8 mouse cellular contexts compared by ENCODE assay signal in the genomic region with DNA sequence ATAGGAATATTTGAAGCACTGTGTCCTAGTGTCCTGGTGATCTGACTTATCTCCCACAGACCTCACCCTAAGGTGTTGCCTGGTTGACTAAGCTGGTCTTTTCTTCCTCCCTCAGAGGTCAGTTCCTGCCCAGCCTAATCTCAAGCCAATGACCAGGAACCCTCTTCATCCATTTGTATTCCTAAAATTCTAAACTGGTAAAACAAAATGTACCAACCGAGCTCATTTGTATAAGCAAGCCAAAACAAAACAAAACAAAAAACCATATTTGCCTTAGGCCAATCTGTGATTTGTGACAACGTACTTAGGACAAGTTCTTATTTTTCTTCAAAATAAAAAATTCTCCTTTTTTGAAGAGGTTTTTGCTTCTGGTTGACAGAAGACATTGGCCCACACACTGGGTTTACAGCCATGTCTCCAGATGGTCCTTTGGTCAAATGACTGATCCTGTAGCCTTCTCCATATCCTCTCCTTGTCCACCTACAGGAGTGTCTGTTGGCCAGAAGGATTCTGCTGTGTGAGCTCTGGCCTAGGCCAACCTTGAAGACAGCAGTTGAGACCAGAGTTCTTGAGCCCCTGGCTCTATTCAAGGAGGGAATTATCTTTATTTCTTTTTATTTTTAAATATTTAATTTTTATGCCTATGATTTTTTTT. TPM values are rescaled to one million over a fixed set of nuclear protein-coding genes. Genes with fewer than 3 reads are reported as not detected.
DNase-seq lines count a peak whose midpoint lies in the region; ATAC-seq and TF ChIP-seq lines count a peak whose summit lies in the region.

No protein-coding gene starts in this region.

- no peaks in the 10 kb centered on the region for H3K27me3 ChIP-seq in kidney, adult 2 months (replicated peaks; ENCODE audit: control insufficient read depth, insufficient read depth, low read length)
- no peaks in the 10 kb centered on the region for H3K27me3 ChIP-seq in hindbrain, embryonic 13.5 days
- no peaks in the 10 kb centered on the region for H3K27me3 ChIP-seq in midbrain, embryonic 13.5 days

- H3K36me3 ChIP-seq in kidney, adult 2 months (ENCODE audit: control insufficient read depth, insufficient read depth, low read length), result no peaks in the 10 kb centered on the region
- H3K36me3 ChIP-seq in hindbrain, embryonic 13.5 days, result no peaks in the 10 kb centered on the region
- no peaks in the 10 kb centered on the region for H3K36me3 ChIP-seq in midbrain, embryonic 13.5 days

- TF ChIP-seq CTCF in kidney, adult 2 months (conservative IDR thresholded peaks at IDR 0.05; ENCODE audit: insufficient read depth, insufficient read length, low read depth, low read length), result no peak

- no peak overlapping the region for H3K9ac ChIP-seq in hindbrain, embryonic 13.5 days
- no peak overlapping the region for H3K9ac ChIP-seq in midbrain, embryonic 13.5 days (replicated peaks)

- peaks cover 33% of the 10 kb centered on the region for H3K4me1 ChIP-seq in kidney, adult 2 months (ENCODE audit: control insufficient read depth, insufficient read depth, low read length)
- peaks cover 34% of the 10 kb centered on the region for H3K4me1 ChIP-seq in hindbrain, embryonic 13.5 days (replicated peaks)
- peaks cover 37% of the 10 kb centered on the region for H3K4me1 ChIP-seq in midbrain, embryonic 13.5 days (replicated peaks)

- 38% methylated on average over 2 of the region's 2 CpGs for WGBS in kidney, adult 2 months
- 88% methylated on average over 2 of the region's 2 CpGs for WGBS in hindbrain, embryonic 13.5 days
- WGBS in midbrain, embryonic 13.5 days, result 80% methylated on average over 2 of the region's 2 CpGs

- no peak for TF ChIP-seq POLR2A in kidney, adult 2 months (IDR thresholded peaks at IDR 0.05; ENCODE audit: low read depth, low read length)

- no peak overlapping the region for H3K4me3 ChIP-seq in kidney, adult 2 months (ENCODE audit: insufficient read depth, low read depth, low read length)
- peak overlapping the region; percentile 91 for H3K4me3 ChIP-seq in hindbrain, embryonic 13.5 days
- H3K4me3 ChIP-seq in midbrain, embryonic 13.5 days (replicated peaks), result peak overlapping the region; percentile 90

- peak overlapping the region; percentile 96 for H3K27ac ChIP-seq in kidney, adult 2 months (ENCODE audit: insufficient read depth, low read depth, low read length)
- H3K27ac ChIP-seq in hindbrain, embryonic 13.5 days, result peak overlapping the region; percentile 95; the same call in 1 of the 2 replicates
- peak overlapping the region; percentile 93; the same call in 1 of the 2 replicates for H3K27ac ChIP-seq in midbrain, embryonic 13.5 days

- ATAC-seq in hindbrain, embryonic 13.5 days (ENCODE audit: low FRiP score), result peak; percentile 41; the same call in 1 of the 2 replicates
- peak; percentile 4; the same call in 1 of the 2 replicates for ATAC-seq in midbrain, embryonic 13.5 days

- no peaks in the 10 kb centered on the region for H3K9me3 ChIP-seq in hindbrain, embryonic 13.5 days
- H3K9me3 ChIP-seq in midbrain, embryonic 13.5 days, result no peaks in the 10 kb centered on the region

- H3K4me2 ChIP-seq in hindbrain, embryonic 13.5 days, result peak overlapping the region; percentile 61
- peak overlapping the region; percentile 71 for H3K4me2 ChIP-seq in midbrain, embryonic 13.5 days (replicated peaks)

- no peak for DNase-seq in kidney, adult 2 months
- DNase-seq in kidney, postnatal 10 days, result no peak
- DNase-seq in cerebellum, postnatal 10 days, result peak; percentile 29 to 39
- no peak for DNase-seq in testis, postnatal 14 days (ENCODE audit: low spot score)
- DNase-seq in thymus, postnatal 25 days, result no peak
- DNase-seq in lung, postnatal 4 days, result no peak

RNA-seq across cellular contexts. Expression of gene Itm2b, which starts 0.8 kb away (rescaled TPM):
- 2,034 and 2,219 TPM in 2 replicates for polyA plus RNA-seq in kidney, adult 2 months (2012; rRNA removed)
- polyA plus RNA-seq in hindbrain, embryonic 13.5 days (2015; fragmentation: Nextera tagmentation; extraction: Ambion mirVana), result 592 and 627 TPM in 2 replicates
- polyA plus RNA-seq in midbrain, embryonic 13.5 days (2015; fragmentation: Nextera tagmentation; extraction: Ambion mirVana), result 442 and 449 TPM in 2 replicates

Comparison
In these comparisons a context has a peak if more than half of its experiments do, and no peak if none do; other contexts are left out.
1. DNase-seq: peak in cerebellum, postnatal 10 days (2 of 2); none in kidney, adult 2 months (single experiment), kidney, postnatal 10 days (single experiment), testis, postnatal 14 days (single experiment), thymus, postnatal 25 days (single experiment) and lung, postnatal 4 days (0 of 2).
2. Peak in every context shown above with its lines, with median percentiles within 50 percentile points of each other: H3K27ac ChIP-seq.